Mouse (Mus musculus) forebrain, embryonic 11.5 days (tissue): ENCODE data around the gene Phf7. TPM values are rescaled to one million over a fixed set of nuclear protein-coding genes. Genes with fewer than 3 reads are reported as not detected.

Experiments
- ATAC-seq: fragments of 200-750 bp; cut with Nextera tagmentation; replicated peaks from 2 replicates; pipeline ENCODE4 v1.8.0; 2017; ENCODE audit warnings: moderate TSS enrichment; ENCODE audit not compliant: low FRiP score
- DNase-seq: peaks from one replicate; pipeline ENCODE4 v3.0.0-alpha.2; 2017; ENCODE audit warnings: low spot score
- H3K27ac ChIP-seq: fragments of 300-500 bp; sonication (generic); 2 replicates; pipeline ENCODE4 v1.5.1; 2014; ENCODE audit warnings: low read depth, low read length
- H3K27me3 ChIP-seq: fragments of 300-500 bp; sonication (generic); 2 replicates; pipeline ENCODE4 v1.6.1; 2014; ENCODE audit warnings: mild to moderate bottlenecking, low read length, mixed read lengths; ENCODE audit not compliant: control insufficient read depth, insufficient read depth
- H3K36me3 ChIP-seq: fragments of 300-500 bp; sonication (generic); 2 replicates; pipeline ENCODE4 v1.6.1; 2014; ENCODE audit warnings: mild to moderate bottlenecking, low read length, moderate library complexity, mixed read lengths; ENCODE audit not compliant: control insufficient read depth, insufficient read depth
- H3K4me1 ChIP-seq: fragments of 300-500 bp; sonication (generic); replicated peaks from 2 replicates; pipeline ENCODE4 v1.6.1; 2014; ENCODE audit warnings: low read length, mixed read lengths; ENCODE audit not compliant: control insufficient read depth, insufficient read depth
- H3K4me2 ChIP-seq: fragments of 300-500 bp; sonication (generic); 2 replicates; pipeline ENCODE4 v1.6.1; 2014; ENCODE audit warnings: low read depth, mild to moderate bottlenecking, low read length, moderate library complexity, mixed read lengths; ENCODE audit not compliant: severe bottlenecking
- H3K4me3 ChIP-seq: fragments of 300-500 bp; sonication (generic); 2 replicates; pipeline ENCODE4 v1.5.1; 2014; ENCODE audit warnings: low read depth, low read length
- H3K9ac ChIP-seq: fragments of 300-500 bp; sonication (generic); 2 replicates; pipeline ENCODE4 v1.6.1; 2014; ENCODE audit warnings: low read length
- H3K9me3 ChIP-seq: fragments of 300-500 bp; sonication (generic); 2 replicates; pipeline ENCODE4 v1.6.1; 2016; ENCODE audit warnings: low read length, mixed read lengths; ENCODE audit not compliant: control insufficient read depth
- WGBS: fragments of 180-500 bp; shearing (Covaris S2); extraction: QIAGEN DNeasy Blood & Tissue Kit; methylation state at CpG from one replicate; pipeline ENCODE4 v1.1.7; 2014; 5-methylcytosine and 5-hydroxymethylcytosine counted together
- polyA plus RNA-seq: library from polyadenylated mRNA; unstranded; fragments of >200 nt; fragmentation: Nextera tagmentation; extraction: Ambion mirVana; gene quantifications from 2 replicates; pipeline ENCODE4 v1.2.1, GENCODE M21; 2014

The Phf7 gene
- 14.3 and 14.4 TPM in 2 replicates for polyA plus RNA-seq

GRCm38 (mm10) chr14:31251084-31251604 is at the start of gene Phf7, which contains the start of gene Bap1:
Gene Phf7 (minus strand): TSS chr14:31251317.
Gene Bap1 (plus strand): TSS chr14:31251450.
- Histone ChIP-seq H3K4me1 (peaks cover 6% of the 10 kb centered on the region; the same call in 1 of the 2 replicates), H3K27me3 (no peaks in the 10 kb centered on the region), H3K4me2 (peak within 1 kb of the TSS; percentile 89), H3K4me3 (peak within 1 kb of the TSS; percentile 80), H3K27ac (peak within 1 kb of the TSS; percentile 75; the same call in 1 of the 2 replicates), H3K36me3 (peaks cover 6% of the 10 kb centered on the region; the same call in 1 of the 2 replicates), H3K9ac (peak within 1 kb of the TSS; percentile 96), H3K9me3 (no peaks in the 10 kb centered on the region)
- ATAC-seq (peak; percentile 93), DNase-seq (peak; percentile 99)
- WGBS: under 1% methylated on average over 73 of the region's 75 CpGs

- no peaks in the 10 kb centered on the region for H3K4me1 ChIP-seq
- ATAC-seq: no peak
- no peak overlapping the region for H3K27ac ChIP-seq
Measured at GRCm38 (mm10) chr14:31285728-31286127, 34.6 kb upstream of the Phf7 start.

GRCm38 (mm10) chr14:31272164-31272563 is 21.0 kb upstream of the Phf7 start:
- Histone ChIP-seq H3K36me3 (no peaks in the 10 kb centered on the region), H3K4me1 (peaks cover 20% of the 10 kb centered on the region; the same call in 1 of the 2 replicates), H3K9me3 (no peaks in the 10 kb centered on the region), H3K27me3 (no peaks in the 10 kb centered on the region), H3K4me3 (no peak overlapping the region), H3K4me2 (no peak overlapping the region), H3K9ac (no peak overlapping the region), H3K27ac (no peak overlapping the region)
- DNase-seq (peak; percentile 88), ATAC-seq (no peak)
- WGBS: 26% methylated on average over 7 of the region's 7 CpGs

More at GRCm38 (mm10) chr14:31285728-31286127, 34.6 kb upstream of the Phf7 start:
- 84% methylated on average over 8 of the region's 8 CpGs for WGBS
- Histone ChIP-seq H3K4me2 (no peak overlapping the region), H3K36me3 (no peaks in the 10 kb centered on the region), H3K4me3 (no peak overlapping the region), H3K9ac (no peak overlapping the region), H3K9me3 (no peaks in the 10 kb centered on the region), H3K27me3 (no peaks in the 10 kb centered on the region)
- DNase-seq: no peak

GRCm38 (mm10) chr14:31271121-31271520 is 20.0 kb upstream of the Phf7 start:
- no peak overlapping the region for H3K4me2 ChIP-seq
- H3K4me1 ChIP-seq: peaks cover 20% of the 10 kb centered on the region; the same call in 1 of the 2 replicates
- H3K27me3 ChIP-seq: no peaks in the 10 kb centered on the region
- no peaks in the 10 kb centered on the region for H3K36me3 ChIP-seq
- DNase-seq (no peak), ATAC-seq (no peak)
- H3K4me3 ChIP-seq: no peak overlapping the region
- whole genome bisulfite sequencing: 92% methylated on average over 6 of the region's 6 CpGs
- H3K27ac ChIP-seq: no peak overlapping the region
- no peaks in the 10 kb centered on the region for H3K9me3 ChIP-seq
- no peak overlapping the region for H3K9ac ChIP-seq

- H3K9me3 ChIP-seq: no peaks in the 10 kb centered on the region
- H3K4me1 ChIP-seq: peaks cover 20% of the 10 kb centered on the region; the same call in 1 of the 2 replicates
- WGBS: 14% methylated on average over 28 of the region's 28 CpGs
- peak overlapping the region; percentile 37; the same call in 1 of the 2 replicates for H3K9ac ChIP-seq
- ATAC-seq (peak; percentile 85), DNase-seq (peak; percentile 89)
- H3K27ac ChIP-seq: peak overlapping the region; percentile 59; the same call in 1 of the 2 replicates
- H3K36me3 ChIP-seq: no peaks in the 10 kb centered on the region
- no peaks in the 10 kb centered on the region for H3K27me3 ChIP-seq
- H3K4me2 ChIP-seq: peak overlapping the region; percentile 49
- peak overlapping the region; percentile 18 for H3K4me3 ChIP-seq
Measured at GRCm38 (mm10) chr14:31269456-31270100, 18.5 kb upstream of the Phf7 start.

GRCm38 (mm10) chr14:31268301-31269001 is 17.3 kb upstream of the Phf7 start:
- DNase-seq: no peak
- Histone ChIP-seq H3K4me3 (no peak overlapping the region; the same call in 1 of the 2 replicates), H3K9ac (no peak overlapping the region), H3K27ac (peak overlapping the region; percentile 59), H3K4me1 (peaks cover 20% of the 10 kb centered on the region; the same call in 1 of the 2 replicates), H3K27me3 (no peaks in the 10 kb centered on the region), H3K9me3 (no peaks in the 10 kb centered on the region), H3K36me3 (no peaks in the 10 kb centered on the region), H3K4me2 (peak overlapping the region; percentile 24; the same call in 1 of the 2 replicates)
- WGBS: 46% methylated on average over 9 of the region's 9 CpGs
- peak; percentile 38 for ATAC-seq

GRCm38 (mm10) chr14:31267649-31268048 is 16.5 kb upstream of the Phf7 start:
- Histone ChIP-seq H3K9me3 (no peaks in the 10 kb centered on the region), H3K9ac (no peak overlapping the region), H3K4me2 (no peak overlapping the region), H3K36me3 (no peaks in the 10 kb centered on the region), H3K27me3 (no peaks in the 10 kb centered on the region), H3K4me3 (no peak overlapping the region), H3K27ac (no peak overlapping the region), H3K4me1 (peaks cover 20% of the 10 kb centered on the region; the same call in 1 of the 2 replicates)
- DNase-seq (no peak), ATAC-seq (no peak)
- WGBS: 93% methylated on average over 11 of the region's 11 CpGs

GRCm38 (mm10) chr14:31260932-31261331 is 9.8 kb upstream of the Phf7 start:
- H3K4me3 ChIP-seq: no peak overlapping the region
- no peak for ATAC-seq
- no peak overlapping the region for H3K27ac ChIP-seq
- no peaks in the 10 kb centered on the region for H3K27me3 ChIP-seq
- H3K4me1 ChIP-seq: no peaks in the 10 kb centered on the region
- no peak overlapping the region for H3K9ac ChIP-seq
- H3K36me3 ChIP-seq: peaks cover 24% of the 10 kb centered on the region
- no peaks in the 10 kb centered on the region for H3K9me3 ChIP-seq
- 94% methylated on average over 9 of the region's 9 CpGs for WGBS
- DNase-seq: no peak
- H3K4me2 ChIP-seq: no peak overlapping the region
